Mouse (Mus musculus): ENCODE measurements around the gene Mag. TPM values are rescaled to one million over a fixed set of nuclear protein-coding genes. Genes with fewer than 3 reads are reported as not detected.

Mag gene
- total and polyA plus RNA-seq, 2 experiments from 2014 or later = 5.7 to 14.9 TPM

GRCm38 (mm10) chr7:30958109-30958865 is 43.6 kb upstream of the Mag start:
- no peaks in the 10 kb centered on the region for H3K9me3 ChIP-seq (ENCODE audit: low read length)
- WGBS = 75% methylated on average over 28 of the region's 28 CpGs
- peak overlapping the region; percentile 90 for H3K4me2 ChIP-seq (ENCODE audit: low read depth, low read length, poor library complexity, severe bottlenecking)
- peak overlapping the region; percentile 92 for H3K4me3 ChIP-seq (ENCODE audit: low read depth, low read length)
- peak overlapping the region; percentile 99 for H3K9ac ChIP-seq (replicated peaks; ENCODE audit: low read length, poor library complexity, severe bottlenecking)
- peak overlapping the region; percentile 97; the same call in 1 of the 2 replicates for H3K27ac ChIP-seq (ENCODE audit: low read depth, low read length)
- ATAC-seq (ENCODE audit: low FRiP score) (no peak), DNase-seq (ENCODE audit: low spot score) (no peak)
- peaks cover 18% of the 10 kb centered on the region for H3K36me3 ChIP-seq (ENCODE audit: insufficient read depth, low read length)
- no peaks in the 10 kb centered on the region for H3K27me3 ChIP-seq (ENCODE audit: insufficient read depth, low read length)
- peaks cover 12% of the 10 kb centered on the region; the same call in 1 of the 2 replicates for H3K4me1 ChIP-seq (ENCODE audit: insufficient read depth, low read length)
- TF ChIP-seq CTCF (IDR thresholded peaks at IDR 0.05) = no peak

GRCm38 (mm10) chr7:30957367-30957783 is 42.7 kb upstream of the Mag start:
- Histone ChIP-seq H3K27me3 (ENCODE audit: insufficient read depth, low read length) (no peaks in the 10 kb centered on the region), H3K9ac (replicated peaks; ENCODE audit: low read length, poor library complexity, severe bottlenecking) (peak overlapping the region; percentile 99), H3K9me3 (ENCODE audit: low read length) (no peaks in the 10 kb centered on the region), H3K36me3 (ENCODE audit: insufficient read depth, low read length) (peaks cover 26% of the 10 kb centered on the region), H3K4me1 (ENCODE audit: insufficient read depth, low read length) (peaks cover 12% of the 10 kb centered on the region; the same call in 1 of the 2 replicates), H3K27ac (ENCODE audit: low read depth, low read length) (peak overlapping the region; percentile 97), H3K4me3 (ENCODE audit: low read depth, low read length) (peak overlapping the region; percentile 92), H3K4me2 (ENCODE audit: low read depth, low read length, poor library complexity, severe bottlenecking) (peak overlapping the region; percentile 90)
- ATAC-seq (ENCODE audit: low FRiP score) (peak; percentile 59), DNase-seq (ENCODE audit: low spot score) (peak; percentile 93)
- WGBS = 0% methylated on average over 41 of the region's 43 CpGs
- no peak for TF ChIP-seq CTCF (IDR thresholded peaks at IDR 0.05)

- TF ChIP-seq CTCF (IDR thresholded peaks at IDR 0.05) = no peak
- Histone ChIP-seq H3K27me3 (ENCODE audit: insufficient read depth, low read length) (no peaks in the 10 kb centered on the region), H3K9ac (replicated peaks; ENCODE audit: low read length, poor library complexity, severe bottlenecking) (peak within 1 kb of the TSS; percentile 99), H3K36me3 (ENCODE audit: insufficient read depth, low read length) (peaks cover 29% of the 10 kb centered on the region), H3K9me3 (ENCODE audit: low read length) (no peaks in the 10 kb centered on the region), H3K27ac (ENCODE audit: low read depth, low read length) (peak within 1 kb of the TSS; percentile 97), H3K4me2 (ENCODE audit: low read depth, low read length, poor library complexity, severe bottlenecking) (peak within 1 kb of the TSS; percentile 90), H3K4me3 (ENCODE audit: low read depth, low read length) (peak within 1 kb of the TSS; percentile 92), H3K4me1 (ENCODE audit: insufficient read depth, low read length) (peaks cover 12% of the 10 kb centered on the region; the same call in 1 of the 2 replicates)
- peak; percentile 79 for ATAC-seq (ENCODE audit: low FRiP score)
- DNase-seq (ENCODE audit: low spot score) = peak; percentile 85
- WGBS = 0% methylated on average over 3 of the region's 82 CpGs
Observed at GRCm38 (mm10) chr7:30956756-30957366, 42.2 kb upstream of the Mag start, which contains the start of gene Usf2. Gene Usf2, minus strand, starts transcription at chr7:30956803.

- 0% methylated on average over 17 of the region's 49 CpGs for WGBS
- Histone ChIP-seq H3K27ac (ENCODE audit: low read depth, low read length) (peak overlapping the region; percentile 97), H3K4me2 (ENCODE audit: low read depth, low read length, poor library complexity, severe bottlenecking) (peak overlapping the region; percentile 90), H3K36me3 (ENCODE audit: insufficient read depth, low read length) (peaks cover 29% of the 10 kb centered on the region), H3K9ac (replicated peaks; ENCODE audit: low read length, poor library complexity, severe bottlenecking) (peak overlapping the region; percentile 99), H3K9me3 (ENCODE audit: low read length) (no peaks in the 10 kb centered on the region), H3K27me3 (ENCODE audit: insufficient read depth, low read length) (no peaks in the 10 kb centered on the region), H3K4me1 (ENCODE audit: insufficient read depth, low read length) (peaks cover 12% of the 10 kb centered on the region; the same call in 1 of the 2 replicates), H3K4me3 (ENCODE audit: low read depth, low read length) (peak overlapping the region; percentile 92)
- DNase-seq (ENCODE audit: low spot score) = no peak
- peak; percentile 55 for ATAC-seq (ENCODE audit: low FRiP score)
- no peak for TF ChIP-seq CTCF (IDR thresholded peaks at IDR 0.05)
Observed at GRCm38 (mm10) chr7:30956357-30956751, 41.7 kb upstream of the Mag start.

GRCm38 (mm10) chr7:30955584-30956356 is 41.1 kb upstream of the Mag start:
- Histone ChIP-seq H3K27me3 (ENCODE audit: insufficient read depth, low read length) (no peaks in the 10 kb centered on the region), H3K27ac (ENCODE audit: low read depth, low read length) (peak overlapping the region; percentile 97), H3K9ac (replicated peaks; ENCODE audit: low read length, poor library complexity, severe bottlenecking) (peak overlapping the region; percentile 99), H3K36me3 (ENCODE audit: insufficient read depth, low read length) (peaks cover 29% of the 10 kb centered on the region), H3K4me2 (ENCODE audit: low read depth, low read length, poor library complexity, severe bottlenecking) (peak overlapping the region; percentile 90), H3K4me1 (ENCODE audit: insufficient read depth, low read length) (peaks cover 12% of the 10 kb centered on the region; the same call in 1 of the 2 replicates), H3K9me3 (ENCODE audit: low read length) (no peaks in the 10 kb centered on the region), H3K4me3 (ENCODE audit: low read depth, low read length) (peak overlapping the region; percentile 92)
- TF ChIP-seq CTCF (IDR thresholded peaks at IDR 0.05) = peak; percentile 80
- 3% methylated on average over 62 of the region's 64 CpGs for WGBS
- peak; percentile 59 for ATAC-seq (ENCODE audit: low FRiP score)
- peak; percentile 82 for DNase-seq (ENCODE audit: low spot score)

All from midbrain, postnatal 0 days (tissue).